ENCODE assay signal across 8 mouse cellular contexts in genomic region chr11:61956572-61957295, GRCm38 (mm10). TPM values are rescaled to one million over a fixed set of nuclear protein-coding genes. Genes with fewer than 3 reads are reported as not detected.
DNase-seq lines count a peak whose midpoint lies in the region; ATAC-seq and TF ChIP-seq lines count a peak whose summit lies in the region.

Specc1 (plus strand) TSS chr11:61956763.

- WGBS in heart, embryonic 14.5 days: 1% methylated on average over 53 of the region's 58 CpGs
- WGBS in liver, embryonic 11.5 days: under 1% methylated on average over 58 of the region's 58 CpGs

- H3K4me2 ChIP-seq in heart, embryonic 14.5 days (ENCODE audit: low read length): peak within 1 kb of the TSS; percentile 100
- peak within 1 kb of the TSS; percentile 95 for H3K4me2 ChIP-seq in liver, embryonic 11.5 days
- peak within 1 kb of the TSS; percentile 83 for H3K4me2 ChIP-seq in myocyte (ENCODE audit: low read depth)

- peak; percentile 77 for ATAC-seq in heart, embryonic 14.5 days (ENCODE audit: insufficient number of reproducible peaks, insufficient read depth, low FRiP score, low read depth)
- ATAC-seq in liver, embryonic 11.5 days (replicated peaks; ENCODE audit: low FRiP score): peak; percentile 85

- no peaks in the 10 kb centered on the region for H3K9me3 ChIP-seq in heart, embryonic 14.5 days (ENCODE audit: control insufficient read depth, low read length)
- no peaks in the 10 kb centered on the region for H3K9me3 ChIP-seq in liver, embryonic 11.5 days (ENCODE audit: control insufficient read depth, low read length)

- peak within 1 kb of the TSS; percentile 65 to 68 for H3K4me3 ChIP-seq in heart, embryonic 14.5 days (ENCODE audit: control insufficient read depth in 1 of 2, insufficient read depth in 1 of 2, low read depth in 1 of 2, low read length in 2 of 2)
- H3K4me3 ChIP-seq in liver, embryonic 11.5 days (ENCODE audit: low read depth, low read length): peak within 1 kb of the TSS; percentile 92
- H3K4me3 ChIP-seq in myocyte: peak within 1 kb of the TSS; percentile 10

- DNase-seq in CD8-positive naive resting alpha-beta T cell, adult 2 months (ENCODE audit: low read depth in 2 of 2, low spot score in 2 of 2): peak; percentile 80 to 89
- peak; percentile 90 for DNase-seq in c-Kit-negative CD71-positive TER-119-positive erythroid progenitor cells, embryonic 14.5 days (ENCODE audit: low read depth, low spot score)
- peak; percentile 60 for DNase-seq in fibroblast of lung, adult 2 months (ENCODE audit: low read depth)
- DNase-seq in kidney, postnatal 10 days: peak; percentile 95
- peak; percentile 93 for DNase-seq in liver, embryonic 11.5 days (ENCODE audit: low spot score)
- peak; percentile 95 to 99 for DNase-seq in spleen, postnatal 4 days (ENCODE audit: low spot score in 2 of 2)

- H3K4me1 ChIP-seq in heart, embryonic 14.5 days (ENCODE audit: control insufficient read depth in 2 of 2, insufficient read depth in 2 of 2, low read length in 2 of 2): peaks cover 0 to 7% of the 10 kb centered on the region in 2 experiments; a peak in 2 of 4 replicates
- H3K4me1 ChIP-seq in liver, embryonic 11.5 days (replicated peaks; ENCODE audit: control insufficient read depth, insufficient read depth, low read length): peaks cover 11% of the 10 kb centered on the region

- no peak for TF ChIP-seq POLR2A in myocyte (IDR thresholded peaks at IDR 0.05; ENCODE audit: insufficient read length, low read depth)

- H3K27me3 ChIP-seq in heart, embryonic 14.5 days (ENCODE audit: control insufficient read depth, insufficient read depth, low read length): peaks cover 23% of the 10 kb centered on the region
- H3K27me3 ChIP-seq in liver, embryonic 11.5 days (replicated peaks; ENCODE audit: control insufficient read depth, insufficient read depth, low read length): peaks cover 3% of the 10 kb centered on the region
- H3K27me3 ChIP-seq in myocyte (ENCODE audit: control insufficient read depth, insufficient read depth, insufficient read length): peaks cover 3% of the 10 kb centered on the region

- no peak within 1 kb of the TSS for H3K27ac ChIP-seq in heart, embryonic 14.5 days (replicated peaks in 1 of 2; ENCODE audit: control insufficient read depth in 1 of 2, insufficient read depth in 1 of 2, low read depth in 2 of 2, low read length in 2 of 2)
- peak within 1 kb of the TSS; percentile 95 for H3K27ac ChIP-seq in liver, embryonic 11.5 days (ENCODE audit: low read depth, low read length)

- H3K9ac ChIP-seq in heart, embryonic 14.5 days (ENCODE audit: low read length): peak within 1 kb of the TSS; percentile 58
- peak within 1 kb of the TSS; percentile 88 for H3K9ac ChIP-seq in liver, embryonic 11.5 days (ENCODE audit: low read depth, low read length)

- H3K79me2 ChIP-seq in myocyte (ENCODE audit: control insufficient read depth, insufficient read depth): no peaks in the 10 kb centered on the region

- H3ac ChIP-seq in myocyte (ENCODE audit: control insufficient read depth, insufficient read length): no peak within 1 kb of the TSS

- no peaks in the 10 kb centered on the region for H3K36me3 ChIP-seq in heart, embryonic 14.5 days (ENCODE audit: control insufficient read depth, insufficient read depth, low read length)
- no peaks in the 10 kb centered on the region for H3K36me3 ChIP-seq in liver, embryonic 11.5 days (ENCODE audit: control insufficient read depth, insufficient read depth, low read length)
- H3K36me3 ChIP-seq in myocyte (ENCODE audit: control insufficient read depth, insufficient read depth): no peaks in the 10 kb centered on the region

TF ChIP-seq in myocyte, 11 proteins besides CTCF, POLR2A, EP300 and RAD21:
- TF ChIP-seq SRF (IDR thresholded peaks at IDR 0.05; ENCODE audit: control insufficient read depth, insufficient read length, low read depth) (peak; percentile 41), MYOD1 (IDR thresholded peaks at IDR 0.05; ENCODE audit: control insufficient read depth in 1 of 3, insufficient read length in 2 of 3, low read depth in 2 of 3) (no peak), MYOG (IDR thresholded peaks at IDR 0.05; ENCODE audit: control insufficient read depth in 1 of 3, insufficient read depth in 1 of 3, insufficient read length in 2 of 3, low read depth in 2 of 3) (peak in 1 of 3 experiments; percentile 30), CEBPB (IDR thresholded peaks at IDR 0.05; ENCODE audit: insufficient read depth, poor library complexity, severe bottlenecking) (no peak)

RNA-seq across cellular contexts. Expression of gene Specc1, which starts in this region (rescaled TPM):
- 12.1 and 12.2 TPM in 2 replicates for polyA plus RNA-seq in heart, embryonic 14.5 days (2014; fragmentation: Nextera tagmentation; extraction: Ambion mirVana)
- 23.6 and 23.7 TPM in 2 replicates for polyA plus RNA-seq in liver, embryonic 11.5 days (2014; fragmentation: Nextera tagmentation; extraction: Ambion mirVana)
- polyA plus RNA-seq in myocyte (2012; fragmentation: generic; extraction: Trizol): 27.7 TPM

Comparison
In these comparisons a context has a peak if more than half of its experiments do, and no peak if none do; other contexts are left out.
1. H3K4me3 ChIP-seq: peak in every context shown above with its lines; median percentile 92 in liver, embryonic 11.5 days; 66 in heart, embryonic 14.5 days; 10 in myocyte.